Mouse (Mus musculus): ENCODE results near the gene Umad1.

- TF ChIP-seq EP300 (IDR thresholded peaks at IDR 0.05; ENCODE audit: low read depth) (no peak), CTCF (IDR thresholded peaks at IDR 0.05; ENCODE audit: low read depth) (no peak)
These were observed 35.1 kb downstream of the Umad1 start for GRCm38 (mm10) chr6:8294048-8294784.
